Mouse (Mus musculus) embryonic facial prominence, embryonic 14.5 days (tissue): ENCODE measurements around the gene Cldn11. TPM values are rescaled to one million over a fixed set of nuclear protein-coding genes. Genes with fewer than 3 reads are reported as not detected.

Experiments
- ATAC-seq: fragments of 200-750 bp; cut with Nextera tagmentation; 2 replicates; pipeline ENCODE4 v1.8.0; 2017; ENCODE audit warnings: low read depth, moderate number of reproducible peaks, moderate TSS enrichment
- DNase-seq: peaks from one replicate; pipeline ENCODE4 v3.0.0-alpha.2; 2015; ENCODE audit warnings: low spot score
- H3K27ac ChIP-seq: fragments of 300-500 bp; sonication (generic); replicated peaks from 2 replicates; pipeline ENCODE4 v1.5.1; 2014; ENCODE audit warnings: low read depth, mild to moderate bottlenecking, low read length, moderate library complexity
- H3K27me3 ChIP-seq: fragments of 300-500 bp; sonication (generic); replicated peaks from 2 replicates; pipeline ENCODE4 v1.6.1; 2014; ENCODE audit warnings: low read length; ENCODE audit not compliant: control insufficient read depth, insufficient read depth
- H3K36me3 ChIP-seq: fragments of 300-500 bp; sonication (generic); 2 replicates; pipeline ENCODE4 v1.6.1; 2014; ENCODE audit warnings: low read length, mixed read lengths; ENCODE audit not compliant: control insufficient read depth, insufficient read depth
- H3K4me1 ChIP-seq: fragments of 300-500 bp; sonication (generic); 2 replicates; pipeline ENCODE4 v1.6.1; 2014; ENCODE audit warnings: antibody characterized with exemption, low read length; ENCODE audit not compliant: control insufficient read depth, insufficient read depth
- H3K4me2 ChIP-seq: fragments of 300-500 bp; sonication (generic); 2 replicates; pipeline ENCODE4 v1.6.1; 2014; ENCODE audit warnings: low read depth, mild to moderate bottlenecking, low read length, moderate library complexity, mixed read lengths
- H3K4me3 ChIP-seq: fragments of 300-500 bp; sonication (generic); 2 replicates; pipeline ENCODE4 v1.5.1; 2014; ENCODE audit warnings: low read depth, mild to moderate bottlenecking, low read length
- H3K9ac ChIP-seq: fragments of 300-500 bp; sonication (generic); 2 replicates; pipeline ENCODE4 v1.6.1; 2014; ENCODE audit warnings: low read depth, mild to moderate bottlenecking, low read length, moderate library complexity, mixed read lengths
- H3K9me3 ChIP-seq: fragments of 300-500 bp; sonication (generic); 2 replicates; pipeline ENCODE4 v1.6.1; 2016; ENCODE audit warnings: low read length; ENCODE audit not compliant: control insufficient read depth
- WGBS: fragments of 180-500 bp; shearing (Covaris S2); extraction: QIAGEN DNeasy Blood & Tissue Kit; methylation state at CpG from one replicate; pipeline ENCODE4 v1.1.7; 2014; 5-methylcytosine and 5-hydroxymethylcytosine counted together
- polyA plus RNA-seq: library from polyadenylated mRNA; unstranded; fragments of >200 nt; fragmentation: Nextera tagmentation; extraction: Ambion mirVana; gene quantifications from 2 replicates; pipeline ENCODE4 v1.2.1, GENCODE M21; 2014

The Cldn11 gene
- 59.9 and 65.7 TPM in 2 replicates for polyA plus RNA-seq

GRCm38 (mm10) chr3:31149706-31150105, at the start of gene Cldn11:
Cldn11 (plus strand) TSS chr3:31149920.
- Histone ChIP-seq H3K36me3 (no peaks in the 10 kb centered on the region), H3K4me1 (peaks cover 14% of the 10 kb centered on the region), H3K27me3 (peaks cover 10% of the 10 kb centered on the region), H3K27ac (no peak within 1 kb of the TSS), H3K4me2 (peak within 1 kb of the TSS; percentile 65), H3K9me3 (no peaks in the 10 kb centered on the region), H3K4me3 (peak within 1 kb of the TSS; percentile 39), H3K9ac (peak within 1 kb of the TSS; percentile 49)
- DNase-seq (peak; percentile 80), ATAC-seq (peak; percentile 86)
- WGBS, result under 1% methylated on average over 23 of the region's 33 CpGs

DNA sequence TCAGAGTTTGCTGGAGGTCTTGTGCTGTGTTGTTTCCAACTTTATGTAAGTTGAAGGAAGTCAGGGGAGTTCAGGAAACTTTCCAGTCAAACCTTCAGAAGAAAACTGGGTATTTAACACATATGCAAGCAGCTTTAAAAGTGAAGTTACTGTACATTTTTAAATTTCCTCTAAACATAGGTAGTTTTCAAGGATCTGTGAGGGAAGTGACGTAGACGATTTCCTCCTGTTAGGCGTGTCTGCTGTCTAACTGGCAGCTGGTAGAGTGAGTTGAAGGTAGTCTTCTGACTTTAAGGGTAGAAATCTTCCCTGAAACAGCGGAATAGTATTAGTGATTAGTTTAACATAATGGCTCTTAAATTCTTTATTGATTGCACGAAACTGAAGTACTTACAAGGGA, 49.7 kb upstream of the Cldn11 start:
- DNase-seq (no peak), ATAC-seq (no peak)
- H3K9me3 ChIP-seq, result no peaks in the 10 kb centered on the region
- H3K27ac ChIP-seq, result no peak overlapping the region
- H3K9ac ChIP-seq, result no peak overlapping the region
- 0 out of 2 replicates have a peak, but pooled peaks cover 4% of the 10 kb centered on the region for H3K36me3 ChIP-seq
- WGBS, result 76% methylated on average over 5 of the region's 5 CpGs
- peak overlapping the region; percentile 37; the same call in 1 of the 2 replicates for H3K4me2 ChIP-seq
- H3K27me3 ChIP-seq, result no peaks in the 10 kb centered on the region
- 0 out of 2 replicates have a peak overlapping the region, but pooled peaks have one; percentile 15 for H3K4me3 ChIP-seq
- H3K4me1 ChIP-seq, result peaks cover 26% of the 10 kb centered on the region

DNA sequence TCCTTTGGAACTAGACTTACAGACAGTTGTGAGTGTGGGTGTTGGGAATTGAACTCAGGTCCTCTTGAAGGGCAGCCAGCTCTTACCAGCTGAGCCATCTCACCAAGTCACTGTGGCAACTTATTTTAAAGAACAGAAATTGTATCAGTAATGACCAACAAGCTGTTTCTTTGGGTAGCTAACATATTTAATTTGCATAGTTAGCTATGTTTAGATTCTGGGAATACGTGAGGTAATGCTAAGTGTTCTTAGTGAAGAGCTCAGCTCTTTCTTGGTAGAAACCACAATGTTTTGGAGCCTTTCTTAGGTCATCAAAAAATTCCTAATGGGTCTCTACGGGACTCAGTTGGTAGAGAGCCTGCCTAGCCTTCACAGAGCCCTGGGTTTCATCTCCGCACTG, 48.9 kb upstream of the Cldn11 start:
- 93% methylated on average over 3 of the region's 3 CpGs for WGBS
- H3K4me2 ChIP-seq, result no peak overlapping the region
- no peak overlapping the region for H3K9ac ChIP-seq
- H3K27me3 ChIP-seq, result no peaks in the 10 kb centered on the region
- ATAC-seq (no peak), DNase-seq (no peak)
- H3K36me3 ChIP-seq, result 0 out of 2 replicates have a peak, but pooled peaks cover 4% of the 10 kb centered on the region
- H3K27ac ChIP-seq, result no peak overlapping the region
- no peak overlapping the region for H3K4me3 ChIP-seq
- H3K4me1 ChIP-seq, result peaks cover 26% of the 10 kb centered on the region
- H3K9me3 ChIP-seq, result no peaks in the 10 kb centered on the region

GRCm38 (mm10) chr3:31104936-31105335, 44.8 kb upstream of the Cldn11 start:
- peak; percentile 26 for DNase-seq
- Histone ChIP-seq H3K36me3 (no peaks in the 10 kb centered on the region), H3K9me3 (no peaks in the 10 kb centered on the region), H3K9ac (no peak overlapping the region), H3K27me3 (no peaks in the 10 kb centered on the region), H3K27ac (no peak overlapping the region), H3K4me2 (no peak overlapping the region), H3K4me1 (peaks cover 3% of the 10 kb centered on the region; the same call in 1 of the 2 replicates), H3K4me3 (no peak overlapping the region)
- 0 out of 2 replicates have a peak, but pooled peaks have one; percentile 26 for ATAC-seq
- WGBS, result 74% methylated on average over 6 of the region's 6 CpGs

DNA sequence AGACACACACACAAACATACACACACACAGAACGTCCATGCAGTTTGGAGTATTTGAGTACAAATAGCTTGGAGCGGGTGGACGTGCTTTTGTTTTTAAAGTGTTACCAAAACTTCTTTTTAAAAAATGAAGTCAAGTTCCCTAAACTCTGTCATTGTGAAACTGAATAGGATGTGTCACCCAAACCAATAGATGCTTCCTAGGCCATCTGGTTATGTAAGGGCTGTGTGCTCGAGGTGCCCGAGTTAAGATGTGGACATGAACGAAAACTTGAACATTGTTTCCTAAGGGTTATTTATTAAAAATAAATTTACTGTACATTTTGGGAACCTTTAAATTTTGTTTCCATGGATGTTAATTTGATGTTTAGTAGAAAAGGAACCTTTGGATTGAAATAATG, 43.1 kb upstream of the Cldn11 start:
- WGBS, result 86% methylated on average over 6 of the region's 6 CpGs
- no peaks in the 10 kb centered on the region for H3K36me3 ChIP-seq
- no peak overlapping the region for H3K9ac ChIP-seq
- H3K4me3 ChIP-seq, result no peak overlapping the region
- no peak overlapping the region for H3K4me2 ChIP-seq
- no peak for ATAC-seq
- no peaks in the 10 kb centered on the region for H3K4me1 ChIP-seq
- H3K9me3 ChIP-seq, result no peaks in the 10 kb centered on the region
- no peak overlapping the region for H3K27ac ChIP-seq
- H3K27me3 ChIP-seq, result no peaks in the 10 kb centered on the region
- DNase-seq, result no peak

DNA sequence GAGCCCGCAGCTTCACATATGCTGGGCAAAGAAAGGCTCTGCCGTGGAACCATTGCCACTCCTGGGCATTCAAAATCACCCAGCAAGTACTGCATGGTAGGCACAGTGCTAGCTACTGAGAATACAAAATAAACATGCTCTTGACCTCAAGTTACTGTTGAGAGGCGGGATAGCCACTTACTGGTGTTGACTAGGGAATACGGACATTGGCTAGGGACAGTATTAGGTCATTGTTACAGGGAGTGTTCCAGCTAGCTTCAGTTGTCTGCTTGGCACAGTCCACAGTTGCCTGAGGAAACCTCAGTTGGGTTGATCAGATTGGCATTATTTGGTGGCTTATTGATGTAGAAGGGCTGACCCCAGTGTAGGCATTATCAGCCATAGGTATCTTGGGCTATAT, 42.0 kb upstream of the Cldn11 start:
- no peaks in the 10 kb centered on the region for H3K27me3 ChIP-seq
- 79% methylated on average over 4 of the region's 4 CpGs for WGBS
- H3K27ac ChIP-seq, result no peak overlapping the region
- no peaks in the 10 kb centered on the region for H3K36me3 ChIP-seq
- DNase-seq, result no peak
- no peak overlapping the region for H3K9ac ChIP-seq
- H3K4me1 ChIP-seq, result no peaks in the 10 kb centered on the region
- no peak for ATAC-seq
- no peaks in the 10 kb centered on the region for H3K9me3 ChIP-seq
- no peak overlapping the region for H3K4me3 ChIP-seq
- no peak overlapping the region for H3K4me2 ChIP-seq

- Histone ChIP-seq H3K36me3 (peaks cover 10% of the 10 kb centered on the region), H3K4me1 (no peaks in the 10 kb centered on the region), H3K9ac (no peak overlapping the region), H3K27me3 (no peaks in the 10 kb centered on the region), H3K27ac (no peak overlapping the region), H3K9me3 (no peaks in the 10 kb centered on the region), H3K4me3 (no peak overlapping the region), H3K4me2 (no peak overlapping the region)
- peak; percentile 64 for DNase-seq
- WGBS, result 82% methylated on average over 3 of the region's 3 CpGs
- 0 out of 2 replicates have a peak, but pooled peaks have one; percentile 33 for ATAC-seq
These were observed 40.6 kb upstream of the Cldn11 start for GRCm38 (mm10) chr3:31109108-31109507.

DNA sequence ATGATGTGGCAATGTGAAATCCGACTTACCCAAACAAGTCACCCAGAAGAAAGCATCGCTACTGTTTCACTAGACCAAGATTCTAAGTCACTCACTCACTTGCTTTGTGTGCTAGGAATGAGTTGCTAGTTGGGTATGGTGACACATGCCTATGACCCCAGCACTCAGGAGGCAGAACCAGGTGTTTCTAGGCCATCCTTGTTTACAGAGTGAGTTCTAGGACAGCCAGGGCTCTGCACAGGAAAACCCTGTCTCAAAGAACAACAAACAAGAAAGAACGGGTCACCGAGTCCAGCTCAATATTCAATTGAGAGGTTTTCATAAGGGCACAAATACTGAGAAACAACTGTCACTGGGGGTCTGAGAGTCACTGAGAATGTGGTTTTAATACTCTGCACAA, 26.6 kb upstream of the Cldn11 start:
- Histone ChIP-seq H3K4me1 (no peaks in the 10 kb centered on the region), H3K9me3 (no peaks in the 10 kb centered on the region), H3K27me3 (no peaks in the 10 kb centered on the region), H3K27ac (no peak overlapping the region), H3K4me3 (no peak overlapping the region), H3K9ac (no peak overlapping the region), H3K4me2 (no peak overlapping the region), H3K36me3 (peaks cover 30% of the 10 kb centered on the region)
- ATAC-seq (no peak), DNase-seq (no peak)
- 74% methylated on average over 4 of the region's 4 CpGs for WGBS

- Histone ChIP-seq H3K4me3 (no peak overlapping the region), H3K4me2 (no peak overlapping the region), H3K4me1 (no peaks in the 10 kb centered on the region), H3K27ac (no peak overlapping the region), H3K27me3 (no peaks in the 10 kb centered on the region), H3K9ac (no peak overlapping the region), H3K36me3 (peaks cover 8% of the 10 kb centered on the region; the same call in 1 of the 2 replicates), H3K9me3 (no peaks in the 10 kb centered on the region)
- DNase-seq (no peak), ATAC-seq (no peak)
- 64% methylated on average over 4 of the region's 4 CpGs for WGBS
These were observed 23.4 kb upstream of the Cldn11 start for GRCm38 (mm10) chr3:31126303-31126702.
